Mouse (Mus musculus): ENCODE data around the gene Nfkbia. TPM values are rescaled to one million over a fixed set of nuclear protein-coding genes. Genes with fewer than 3 reads are reported as not detected.

Gene Nfkbia
- total RNA-seq (2021): 10 to 100 TPM; 26.8 to 33.6 TPM

GRCm38 (mm10) chr12:55492184-55492898 lies at the start of gene Nfkbia:
TSS of gene Nfkbia (minus strand) at chr12:55492647.
- intact Hi-C loops (cut with DNase I): loop anchor here (5.0 to 10.0 kb wide), 3 partner anchors 58 to 342 kb away; partner anchors contain the start of gene Brms1l
- DNase-seq: peak; percentile 93

- intact Hi-C loops (cut with DNase I): no loop called here
Measured at GRCm38 (mm10) chr12:55539157-55539556, 46.7 kb upstream of the Nfkbia start.

DNA sequence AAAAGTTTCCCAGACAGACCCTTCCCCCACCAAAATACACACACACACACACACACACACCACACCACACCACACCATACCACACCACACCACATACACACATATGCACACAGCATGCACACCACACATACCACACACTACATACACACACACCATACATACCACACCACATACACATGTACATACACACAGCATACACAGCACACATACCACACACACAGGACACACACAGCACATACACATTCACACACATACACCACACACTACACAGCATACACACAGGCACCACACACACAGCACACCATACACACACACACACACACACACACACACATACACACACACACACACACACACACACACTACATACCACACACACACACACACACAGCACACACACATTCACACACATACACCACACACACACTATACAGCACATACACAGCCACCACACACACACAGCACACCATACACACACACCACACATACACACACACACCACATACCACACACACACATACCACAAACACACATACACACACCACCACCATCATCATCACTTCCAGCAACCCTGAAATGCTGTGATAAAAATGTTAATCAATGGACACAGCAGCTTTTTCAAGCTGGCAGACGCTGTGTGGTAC lies 46.0 kb upstream of the Nfkbia start:
- intact Hi-C loops (cut with DNase I): no loop called here
- no peak for DNase-seq

More at GRCm38 (mm10) chr12:55539157-55539556, 46.7 kb upstream of the Nfkbia start:
- no peak for DNase-seq

- intact Hi-C loops (cut with DNase I): no loop called here
- no peak for DNase-seq
Measured at GRCm38 (mm10) chr12:55537742-55538141, 45.3 kb upstream of the Nfkbia start.

- intact Hi-C loops (cut with DNase I): no loop called here
- peak; percentile 37 for DNase-seq
Measured at GRCm38 (mm10) chr12:55536537-55537135, 44.2 kb upstream of the Nfkbia start.

DNA sequence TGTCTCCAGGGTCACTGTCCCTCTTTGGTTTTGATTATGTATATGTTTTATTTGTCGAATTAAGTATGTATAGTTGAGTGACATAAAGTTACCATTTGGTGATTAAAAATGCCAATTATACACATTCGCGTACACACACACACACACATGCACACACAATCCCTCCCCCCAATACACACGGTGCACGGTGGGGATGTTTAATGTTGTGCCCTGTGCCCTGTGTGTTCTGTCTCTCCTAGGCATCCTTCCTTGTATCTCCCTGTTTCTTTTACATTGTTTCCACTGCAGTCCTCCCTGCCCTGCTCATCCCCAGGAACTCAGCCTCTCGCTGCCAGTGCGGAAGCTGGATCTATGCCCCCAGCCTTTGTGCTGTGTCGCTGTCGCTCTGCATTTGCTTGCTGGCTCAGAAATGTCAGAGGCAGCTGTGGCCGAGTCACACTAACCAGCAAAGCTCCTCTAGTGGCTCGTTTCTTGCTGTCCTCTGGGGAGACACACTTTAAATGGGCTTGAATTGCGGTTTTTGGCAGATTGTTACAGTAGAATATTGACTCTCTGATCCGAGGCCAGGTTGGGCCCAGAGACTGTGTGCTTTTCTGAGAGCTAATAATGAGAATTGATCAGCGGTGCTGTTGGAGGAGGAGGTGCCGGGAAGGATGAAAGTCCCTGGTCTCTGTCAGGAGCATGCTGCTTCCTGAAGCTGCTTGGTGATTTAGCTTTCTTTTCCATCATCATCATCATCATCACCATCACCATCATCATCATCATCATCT lies 34.7 kb upstream of the Nfkbia start:
- DNase-seq: peak; percentile 73
- intact Hi-C loops (cut with DNase I): no loop called here

DNA sequence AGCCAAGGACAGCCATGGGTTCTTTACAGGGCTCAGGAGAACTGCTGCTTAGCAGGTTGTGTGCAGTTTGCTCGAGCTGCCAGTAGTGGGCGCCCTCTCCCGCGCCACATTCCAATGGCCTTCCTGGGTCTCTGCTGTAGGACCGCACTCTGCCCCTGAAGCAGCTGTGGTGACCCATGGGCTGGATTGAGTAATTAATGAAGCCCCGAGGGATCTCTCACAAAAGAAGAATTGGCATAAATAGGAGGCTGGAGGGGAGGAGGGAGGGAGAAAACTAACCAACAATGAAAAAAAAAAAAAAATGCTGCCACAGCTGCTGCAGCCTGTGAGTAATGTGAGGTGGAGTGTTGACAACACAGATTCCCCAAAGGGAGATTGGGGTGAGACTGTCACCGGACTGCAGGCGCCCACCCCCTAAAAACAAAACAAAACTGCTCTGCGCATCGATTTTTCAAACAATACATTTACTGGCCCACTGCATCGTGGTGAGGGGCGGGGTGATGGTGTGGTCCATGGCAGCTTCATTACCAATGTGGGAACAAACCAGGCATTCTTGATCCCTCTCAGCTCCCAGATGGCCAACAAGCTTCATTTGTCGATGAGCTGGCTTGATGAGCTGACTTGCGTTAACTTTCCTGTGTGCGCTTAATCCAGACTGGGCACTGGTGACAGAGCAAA lies 25.8 kb upstream of the Nfkbia start:
- intact Hi-C loops (cut with DNase I): no loop called here
- peak; percentile 67 for DNase-seq

DNA sequence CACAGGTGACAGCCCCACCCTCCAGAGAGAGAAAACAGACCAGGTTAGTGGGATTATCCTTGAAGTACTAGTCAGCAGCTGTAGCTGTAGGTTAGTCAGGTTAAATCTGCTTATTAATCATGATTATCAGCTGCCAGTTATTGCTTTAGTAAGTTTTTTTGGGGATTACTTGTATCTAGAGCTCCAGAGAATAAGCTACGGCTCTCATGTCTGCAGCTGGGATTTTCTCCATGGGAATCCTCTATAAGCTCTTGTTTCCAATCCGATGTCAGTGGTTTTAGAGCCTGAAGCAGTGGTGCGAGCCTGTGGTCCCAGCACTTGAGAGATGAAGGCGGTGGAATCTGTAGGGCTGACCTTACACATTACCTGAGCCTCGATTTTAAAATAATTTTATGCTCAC lies 16.4 kb upstream of the Nfkbia start:
- intact Hi-C loops (cut with DNase I): loop anchor here (10.0 kb wide), 1 partner anchor 216 kb away; no protein-coding TSS in a partner anchor
- DNase-seq: no peak

DNA sequence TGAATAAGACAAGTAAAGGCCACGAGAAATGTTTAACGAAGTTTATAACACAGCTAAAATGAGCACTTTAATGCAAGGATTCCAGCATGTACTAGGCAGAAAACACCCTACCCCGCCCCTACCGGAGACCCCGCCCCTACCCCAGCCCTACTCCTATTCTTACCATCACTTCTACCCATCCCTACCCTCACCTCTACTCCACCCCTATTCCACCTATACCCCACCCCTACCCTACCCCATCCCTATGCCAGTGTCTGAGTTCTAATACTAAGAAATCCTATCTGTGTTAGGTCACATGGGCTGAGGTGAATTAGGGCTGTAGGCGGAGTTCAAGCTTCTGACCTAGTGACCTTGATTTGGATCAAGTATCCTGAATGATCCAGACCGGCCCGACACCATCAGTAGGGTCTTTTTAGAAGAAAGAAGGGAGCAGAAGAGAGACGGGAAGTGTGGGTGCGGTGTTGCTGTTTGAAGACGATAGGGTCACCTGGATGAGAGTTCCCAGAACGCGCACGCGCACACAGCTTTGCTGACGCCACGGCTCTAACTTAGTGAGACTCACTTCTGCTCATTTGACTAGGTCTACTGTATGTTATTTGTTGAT lies 15.0 kb upstream of the Nfkbia start:
- intact Hi-C loops (cut with DNase I): loop anchor here (10.0 kb wide), 1 partner anchor 217 kb away; no protein-coding TSS in a partner anchor
- no peak for DNase-seq

DNA sequence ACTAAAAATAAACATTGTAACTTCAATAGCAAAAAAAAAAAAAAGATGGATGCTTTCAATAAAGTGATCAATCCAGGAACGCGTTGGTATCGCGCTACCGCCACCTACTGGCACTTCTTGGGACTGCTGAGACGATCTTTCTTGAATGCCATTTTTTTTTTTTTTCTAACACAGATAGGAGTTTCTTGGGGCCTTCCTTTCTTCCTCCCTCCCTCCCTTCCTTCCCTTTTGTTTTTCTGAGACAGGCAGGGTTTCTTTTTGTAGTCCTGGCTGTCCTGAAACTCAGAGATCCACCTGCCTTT lies 13.5 kb upstream of the Nfkbia start:
- peak; percentile 67 for DNase-seq
- intact Hi-C loops (cut with DNase I): loop anchor here (10.0 kb wide), 1 partner anchor 219 kb away; no protein-coding TSS in a partner anchor

GRCm38 (mm10) chr12:55505314-55506028 lies 13.0 kb upstream of the Nfkbia start:
- no peak for DNase-seq
- intact Hi-C loops (cut with DNase I): loop anchor here (10.0 kb wide), 1 partner anchor 219 kb away; no protein-coding TSS in a partner anchor

DNA sequence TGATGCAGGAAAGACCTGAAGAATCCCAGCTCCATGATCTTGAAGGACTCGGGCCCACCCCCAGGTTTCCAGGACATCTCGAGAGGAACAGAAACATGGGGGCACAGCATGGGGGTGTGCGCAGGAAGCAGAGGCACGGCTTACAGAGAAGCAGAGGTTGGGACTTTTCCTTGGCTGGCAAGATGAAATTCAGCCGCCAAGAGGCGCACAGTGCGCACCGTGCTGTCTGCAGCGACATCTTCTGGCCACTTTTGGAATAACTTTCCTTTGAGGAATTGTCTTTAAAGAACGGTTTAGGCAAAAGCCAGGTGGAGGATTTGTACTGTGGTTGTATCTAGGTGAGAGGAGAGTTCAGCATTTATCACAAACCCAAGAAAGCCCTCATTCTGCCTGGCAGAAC lies 6.6 kb upstream of the Nfkbia start:
- intact Hi-C loops (cut with DNase I): loop anchor here (2.0 to 10.0 kb wide), 3 partner anchors 64 to 336 kb away; partner anchors contain the start of gene Brms1l
- DNase-seq: peak; percentile 71

DNA sequence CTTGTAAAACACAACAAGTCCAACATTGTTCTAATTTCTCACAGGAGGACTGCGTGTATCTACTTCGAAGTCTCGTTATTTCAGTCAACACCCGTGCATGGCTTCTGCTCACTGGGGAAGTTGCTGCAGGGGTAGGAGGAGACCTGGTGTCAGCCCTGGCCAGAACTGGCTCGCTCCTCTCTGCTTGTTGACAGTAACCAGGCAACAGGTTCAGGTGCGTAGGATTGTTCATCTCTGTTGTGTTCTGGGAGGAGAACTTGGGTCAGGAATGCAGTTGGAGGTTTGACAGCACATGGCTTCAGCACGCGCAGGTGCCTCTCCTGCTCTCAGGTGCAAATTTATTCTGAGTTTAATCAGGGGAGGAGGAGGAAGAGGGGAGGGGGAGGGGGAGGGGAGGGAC lies 5.3 kb upstream of the Nfkbia start:
- intact Hi-C loops (cut with DNase I): loop anchor here (2.0 to 10.0 kb wide), 3 partner anchors 63 to 337 kb away; partner anchors contain the start of gene Brms1l
- no peak for DNase-seq

- intact Hi-C loops (cut with DNase I): loop anchor here (10.0 kb wide), 2 partner anchors 61 to 339 kb away; partner anchors contain the start of gene Brms1l
- no peak for DNase-seq
Measured at GRCm38 (mm10) chr12:55495902-55496605, 3.6 kb upstream of the Nfkbia start.

GRCm38 (mm10) chr12:55495114-55495901 lies 2.9 kb upstream of the Nfkbia start:
- intact Hi-C loops (cut with DNase I): loop anchor here (10.0 kb wide), 2 partner anchors 61 to 339 kb away; partner anchors contain the start of gene Brms1l
- peak; percentile 62 for DNase-seq

DNA sequence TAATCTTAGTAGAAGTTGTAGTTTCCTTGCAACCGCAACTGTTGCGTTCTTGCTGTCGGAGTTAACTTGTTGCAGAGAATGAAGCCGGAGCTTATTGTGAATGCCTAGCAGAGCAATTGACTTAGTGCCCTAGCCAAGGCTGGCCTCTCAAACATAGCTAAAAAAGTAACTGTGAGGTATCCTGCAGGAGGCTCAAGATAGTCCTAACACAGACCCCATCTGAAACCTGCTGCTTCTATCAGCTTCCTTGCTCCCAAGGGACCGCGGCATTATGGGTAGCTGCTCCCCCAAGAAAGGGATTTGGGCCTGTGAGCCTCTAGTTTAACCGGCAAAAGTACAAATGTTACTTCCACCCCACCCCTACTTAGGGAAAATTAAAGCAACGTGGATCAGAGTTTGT lies 934 bp upstream of the Nfkbia start:
- intact Hi-C loops (cut with DNase I): loop anchor here (5.0 to 10.0 kb wide), 3 partner anchors 59 to 341 kb away; partner anchors contain the start of gene Brms1l

GRCm38 (mm10) chr12:55492941-55493340 lies 494 bp upstream of the Nfkbia start:
- intact Hi-C loops (cut with DNase I): loop anchor here (5.0 to 10.0 kb wide), 3 partner anchors 58 to 342 kb away; partner anchors contain the start of gene Brms1l
- no peak for DNase-seq

More for the DNA sequence above, 934 bp upstream of the Nfkbia start:
- peak; percentile 25 for DNase-seq

Data from left cerebral cortex, postnatal 4 days (tissue).